Mouse (Mus musculus) liver, embryonic 14.5 days (tissue): ENCODE measurements around the gene Serpinf2. TPM values are rescaled to one million over a fixed set of nuclear protein-coding genes. Genes with fewer than 3 reads are reported as not detected.

ENCODE experiments used
- ATAC-seq: fragments of 200-750 bp; cut with Nextera tagmentation; 2 replicates; pipeline ENCODE4 v1.8.0; 2017; ENCODE audit warnings: moderate number of reproducible peaks, mild to moderate bottlenecking, moderate library complexity; ENCODE audit not compliant: insufficient read depth
- DNase-seq, 3 experiments: peaks; one replicate each; pipeline ENCODE4 v3.0.0-alpha.2; 2012 to 2013; ENCODE audit warnings: low read depth in 3 of 3, low spot score in 3 of 3
- H3K27ac ChIP-seq: fragments of 300-500 bp; sonication (generic); 2 replicates; pipeline ENCODE4 v1.5.1; 2014; ENCODE audit warnings: moderate library complexity, mild to moderate bottlenecking, control low read depth, inconsistent platforms
- H3K27me3 ChIP-seq: fragments of 300-500 bp; sonication (generic); 2 replicates; pipeline ENCODE4 v1.6.1; 2014; ENCODE audit warnings: mild to moderate bottlenecking, low read length, moderate library complexity; ENCODE audit not compliant: control insufficient read depth, insufficient read depth
- H3K36me3 ChIP-seq: fragments of 300-500 bp; sonication (generic); replicated peaks from 2 replicates; pipeline ENCODE4 v1.6.1; 2014; ENCODE audit warnings: low read depth; ENCODE audit not compliant: control insufficient read depth, insufficient read depth
- H3K4me1 ChIP-seq, 2 experiments: fragments of 200-500 bp in 1 of 2; fragments of 300-500 bp in 1 of 2; sonication (generic) in 1 of 2; replicated peaks; 2 replicates each; pipeline ENCODE4 v1.6.1; 2012 to 2014; ENCODE audit warnings: antibody characterized with exemption in 1 of 2, inconsistent platforms in 1 of 2, low read length in 1 of 2; ENCODE audit not compliant: control insufficient read depth in 2 of 2, insufficient read depth in 2 of 2
- H3K4me2 ChIP-seq: fragments of 300-500 bp; sonication (generic); 2 replicates; pipeline ENCODE4 v1.6.1; 2014; ENCODE audit warnings: low read depth, mild to moderate bottlenecking, control low read depth, moderate library complexity
- H3K4me3 ChIP-seq, 2 experiments: fragments of 200-500 bp in 1 of 2; fragments of 300-500 bp in 1 of 2; sonication (generic) in 1 of 2; 2 replicates each; pipeline ENCODE4 v1.5.1; 2012 to 2014; ENCODE audit warnings: low read depth in 2 of 2, low read length in 2 of 2, mild to moderate bottlenecking in 2 of 2, control low read depth in 1 of 2, inconsistent platforms in 1 of 2, moderate library complexity in 1 of 2; ENCODE audit not compliant: insufficient read depth in 1 of 2
- H3K9ac ChIP-seq: fragments of 300-500 bp; sonication (generic); replicated peaks from 2 replicates; pipeline ENCODE4 v1.6.1; 2014; ENCODE audit warnings: mild to moderate bottlenecking, control low read depth, moderate library complexity
- H3K9me3 ChIP-seq: fragments of 300-500 bp; sonication (generic); 2 replicates; pipeline ENCODE4 v1.6.1; 2016; ENCODE audit warnings: low read length, mixed read lengths; ENCODE audit not compliant: control insufficient read depth
- CTCF ChIP-seq: IDR thresholded peaks from 2 replicates; pipeline ENCODE4 v1.5.1; 2016; ENCODE audit warnings: antibody characterized with exemption, low read depth, control low read depth
- EP300 ChIP-seq: IDR thresholded peaks from 2 replicates; pipeline ENCODE4 v1.6.1; 2016; ENCODE audit warnings: antibody characterized with exemption, low read depth
- WGBS: fragments of 180-500 bp; shearing (Covaris S2); extraction: QIAGEN DNeasy Blood & Tissue Kit; methylation state at CpG from one replicate; pipeline ENCODE4 v1.1.7; 2014; ENCODE audit not compliant: insufficient replicate concordance; 5-methylcytosine and 5-hydroxymethylcytosine counted together
- polyA plus RNA-seq, 2 experiments: library from polyadenylated mRNA; depleted of rRNA in 1 of 2; stranded (reverse) in 1 of 2; unstranded in 1 of 2; fragments of >200 nt; fragmentation: Nextera tagmentation in 1 of 2; extraction: Ambion mirVana in 1 of 2; gene quantifications; 2 replicates each; pipeline versions ENCODE4 v1.2.1 to v1.2.3; 2012 to 2014

The Serpinf2 gene
- polyA plus RNA-seq, 2 experiments = 304 to 474 TPM

DNA sequence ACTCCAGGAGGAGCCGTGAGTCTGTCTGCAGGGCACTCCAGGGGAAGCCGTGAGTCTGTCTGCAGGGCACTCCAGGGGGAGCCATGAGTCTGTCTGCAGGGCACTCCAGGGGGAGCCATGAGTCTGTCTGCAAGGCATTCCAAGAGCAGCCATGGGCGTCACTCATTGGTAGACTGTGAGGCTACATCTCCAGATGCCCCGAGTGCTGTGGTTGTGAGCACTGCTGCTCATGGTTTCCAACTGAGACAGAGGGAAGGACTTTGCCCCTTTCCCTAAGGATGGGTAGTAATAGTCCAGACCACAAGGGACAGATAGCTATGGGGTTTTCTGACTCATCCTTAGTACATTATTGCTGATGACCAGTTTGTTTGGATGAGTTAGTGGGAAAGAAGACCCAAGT is 33.3 kb downstream of the Serpinf2 start:
- Histone ChIP-seq H3K4me1 (peaks cover 0 to 5% of the 10 kb centered on the region in 2 experiments; a peak in 1 of 4 replicates), H3K4me2 (no peak overlapping the region), H3K9ac (no peak overlapping the region), H3K36me3 (no peaks in the 10 kb centered on the region), H3K27me3 (no peaks in the 10 kb centered on the region), H3K4me3 (no peak overlapping the region), H3K27ac (no peak overlapping the region), H3K9me3 (no peaks in the 10 kb centered on the region)
- DNase-seq (no peak), ATAC-seq (no peak)
- 60% methylated on average over 4 of the region's 4 CpGs for WGBS
- TF ChIP-seq CTCF = peak; percentile 22; the same call in 1 of the 2 replicates
- no peak for TF ChIP-seq EP300

DNA sequence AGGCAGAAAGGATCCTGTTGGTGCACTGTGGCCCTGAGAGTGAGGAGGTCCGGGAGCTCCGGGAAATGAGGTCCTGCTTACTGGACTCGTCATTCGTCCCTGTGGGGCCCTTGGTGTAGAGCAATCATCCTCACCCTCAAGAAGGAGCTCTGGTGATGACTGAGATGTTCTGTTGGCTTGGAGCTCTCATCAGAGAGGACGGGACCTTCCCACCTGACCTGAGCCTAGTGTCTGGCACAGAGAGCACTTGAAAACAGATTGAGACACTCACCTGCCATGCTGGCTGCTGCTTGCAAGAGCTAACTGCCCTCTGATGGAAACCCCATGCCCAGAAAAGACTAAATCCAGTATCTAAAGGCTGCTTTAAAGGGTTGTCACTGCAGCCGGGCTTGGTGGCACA is 34.6 kb downstream of the Serpinf2 start:
- Histone ChIP-seq H3K4me3 (no peak overlapping the region), H3K36me3 (no peaks in the 10 kb centered on the region), H3K4me2 (no peak overlapping the region), H3K9ac (no peak overlapping the region), H3K9me3 (no peaks in the 10 kb centered on the region), H3K27me3 (no peaks in the 10 kb centered on the region), H3K27ac (no peak overlapping the region), H3K4me1 (peaks cover 0 to 5% of the 10 kb centered on the region in 2 experiments; a peak in 1 of 4 replicates)
- ATAC-seq = no peak
- WGBS = 71% methylated on average over 6 of the region's 6 CpGs
- TF ChIP-seq CTCF (no peak), EP300 (no peak)
- no peak for DNase-seq

DNA sequence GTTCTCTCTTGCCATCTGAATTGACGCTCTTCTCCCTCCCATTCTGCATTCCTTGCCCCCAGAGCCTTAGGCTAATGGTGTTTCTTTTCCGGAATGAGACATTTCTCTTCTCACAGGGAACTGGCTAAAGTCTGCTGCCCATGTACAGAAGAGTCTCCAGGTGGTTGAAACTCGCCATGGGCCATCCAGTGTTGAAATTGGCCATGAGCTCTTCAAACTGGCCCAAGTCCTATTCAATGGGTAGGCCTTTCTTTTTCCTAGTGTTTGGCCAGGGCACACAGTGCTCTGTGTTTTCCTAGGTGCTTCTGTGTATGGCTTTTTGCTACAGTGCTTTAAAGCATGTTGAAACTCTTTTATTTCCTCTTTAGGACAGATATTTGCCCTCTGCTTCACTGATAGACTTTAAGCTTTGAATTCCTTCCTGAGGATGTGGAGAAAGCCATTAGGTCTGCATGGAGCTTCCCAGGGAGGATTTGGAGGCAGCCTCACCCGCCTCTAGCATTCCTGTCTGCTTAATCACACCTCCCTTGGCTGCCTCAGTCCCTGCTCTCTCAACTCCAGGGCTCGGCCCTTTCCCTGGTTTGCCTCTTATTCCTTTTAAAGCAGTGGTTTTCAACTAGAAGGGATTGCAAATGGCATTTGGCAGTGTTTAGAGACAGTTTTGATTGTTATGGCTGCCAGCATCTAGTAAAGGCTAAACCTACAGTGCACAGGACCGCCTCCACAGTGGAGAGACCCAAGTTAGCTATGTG is 35.9 kb downstream of the Serpinf2 start:
- Histone ChIP-seq H3K27me3 (no peaks in the 10 kb centered on the region), H3K9ac (no peak overlapping the region), H3K4me1 (peaks cover 0 to 5% of the 10 kb centered on the region in 2 experiments; a peak in 1 of 4 replicates), H3K4me2 (no peak overlapping the region), H3K27ac (no peak overlapping the region), H3K9me3 (no peaks in the 10 kb centered on the region), H3K4me3 (no peak overlapping the region), H3K36me3 (no peaks in the 10 kb centered on the region)
- no peak for ATAC-seq
- WGBS = 68% methylated on average over 6 of the region's 6 CpGs
- TF ChIP-seq CTCF (no peak), EP300 (no peak)
- no peak for DNase-seq

DNA sequence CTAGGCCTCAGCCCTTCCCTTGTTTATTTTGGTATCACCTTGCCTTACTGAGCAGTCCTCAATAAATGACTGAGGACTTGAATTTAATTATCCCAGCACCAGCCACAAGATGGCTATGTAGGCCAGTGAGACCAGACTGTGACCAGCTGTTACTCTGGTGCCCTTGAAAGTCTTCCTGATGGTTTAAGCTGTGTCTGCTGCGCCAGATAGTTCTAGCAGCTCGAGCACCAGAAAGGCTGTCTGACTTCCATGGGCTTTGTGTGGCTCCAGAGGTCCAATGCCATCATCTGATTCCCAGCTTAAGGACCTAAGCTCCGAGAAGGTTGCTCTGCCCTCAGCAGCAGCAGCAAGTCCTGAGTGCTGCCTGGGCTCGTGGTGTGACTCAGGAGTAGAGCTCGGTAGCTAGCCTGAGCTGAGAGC is 37.1 kb downstream of the Serpinf2 start:
- Histone ChIP-seq H3K4me3 (no peak overlapping the region), H3K9me3 (no peaks in the 10 kb centered on the region), H3K4me1 (peaks cover 0 to 5% of the 10 kb centered on the region in 2 experiments; a peak in 1 of 4 replicates), H3K4me2 (no peak overlapping the region), H3K9ac (no peak overlapping the region), H3K27ac (no peak overlapping the region), H3K36me3 (no peaks in the 10 kb centered on the region), H3K27me3 (no peaks in the 10 kb centered on the region)
- ATAC-seq (peak; percentile 28; the same call in 1 of the 2 replicates), DNase-seq (peak in 1 of 3 experiments; percentile 24)
- TF ChIP-seq CTCF = peak; percentile 68
- no peak for TF ChIP-seq EP300
- WGBS = 56% methylated on average over 5 of the region's 5 CpGs

DNA sequence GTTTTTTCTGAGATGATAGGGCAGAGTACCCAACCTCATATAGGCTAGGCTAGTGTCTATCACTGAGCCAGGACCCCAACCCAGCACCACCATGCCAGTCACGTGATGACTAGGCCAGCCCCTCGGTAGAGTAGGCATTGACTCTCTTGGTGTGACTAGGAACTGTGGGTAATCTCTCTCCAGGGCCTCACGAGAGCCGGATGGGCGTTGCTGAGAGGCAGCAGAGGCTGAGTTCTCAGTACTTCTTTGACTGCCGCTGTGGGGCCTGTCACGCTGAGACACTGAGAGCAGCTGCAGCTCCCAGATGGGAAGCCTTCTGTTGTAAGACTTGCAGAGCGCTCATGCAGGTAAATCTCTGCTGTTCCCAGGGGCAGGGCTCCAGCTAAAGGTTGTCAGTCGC is 39.3 kb downstream of the Serpinf2 start:
- no peak for ATAC-seq
- H3K4me2 ChIP-seq = no peak overlapping the region
- WGBS = 63% methylated on average over 9 of the region's 9 CpGs
- no peaks in the 10 kb centered on the region for H3K9me3 ChIP-seq
- H3K4me3 ChIP-seq = no peak overlapping the region
- H3K27ac ChIP-seq = no peak overlapping the region
- no peak overlapping the region for H3K9ac ChIP-seq
- no peaks in the 10 kb centered on the region for H3K36me3 ChIP-seq
- peaks cover 0 to 5% of the 10 kb centered on the region in 2 experiments; a peak in 1 of 4 replicates for H3K4me1 ChIP-seq
- no peak for DNase-seq
- no peaks in the 10 kb centered on the region for H3K27me3 ChIP-seq
- TF ChIP-seq CTCF = no peak
- TF ChIP-seq EP300 = no peak
